Mouse (Mus musculus): ENCODE data around the gene Xk. TPM values are rescaled to one million over a fixed set of nuclear protein-coding genes. Genes with fewer than 3 reads are reported as not detected.

The Xk gene
- polyA plus RNA-seq (2015; fragmentation: Nextera tagmentation; extraction: Ambion mirVana) = 2.3 and 2.4 TPM in 2 replicates

- Histone ChIP-seq H3K4me2 (peak within 1 kb of the TSS; percentile 57), H3K27me3 (peaks cover 6% of the 10 kb centered on the region; the same call in 1 of the 2 replicates), H3K27ac (peak within 1 kb of the TSS; percentile 47), H3K9ac (peak within 1 kb of the TSS; percentile 46), H3K4me3 (peak within 1 kb of the TSS; percentile 56), H3K36me3 (no peaks in the 10 kb centered on the region), H3K4me1 (no peaks in the 10 kb centered on the region), H3K9me3 (no peaks in the 10 kb centered on the region)
- peak; percentile 88 for ATAC-seq (ENCODE audit: borderline replicate concordance, extremely low read depth, low FRiP score, low TSS enrichment)
- 11% methylated on average over 48 of the region's 94 CpGs for WGBS
These were observed at the start of gene Xk for GRCm38 (mm10) chrX:9272460-9273361. TSS of gene Xk (plus strand) at chrX:9272756.

GRCm38 (mm10) chrX:9227105-9227504 is 45.5 kb upstream of the Xk start:
- Histone ChIP-seq H3K27me3 (no peaks in the 10 kb centered on the region), H3K36me3 (no peaks in the 10 kb centered on the region), H3K27ac (no peak overlapping the region), H3K9me3 (no peaks in the 10 kb centered on the region), H3K9ac (no peak overlapping the region), H3K4me2 (no peak overlapping the region), H3K4me3 (no peak overlapping the region), H3K4me1 (no peaks in the 10 kb centered on the region)
- ATAC-seq (ENCODE audit: borderline replicate concordance, extremely low read depth, low FRiP score, low TSS enrichment) = no peak
- WGBS = 64% methylated on average over 2 of the region's 2 CpGs

GRCm38 (mm10) chrX:9240737-9241591 is 31.6 kb upstream of the Xk start:
- no peak for ATAC-seq (ENCODE audit: borderline replicate concordance, extremely low read depth, low FRiP score, low TSS enrichment)
- Histone ChIP-seq H3K9ac (no peak overlapping the region), H3K4me1 (no peaks in the 10 kb centered on the region), H3K9me3 (no peaks in the 10 kb centered on the region), H3K4me3 (no peak overlapping the region), H3K27me3 (no peaks in the 10 kb centered on the region), H3K27ac (no peak overlapping the region), H3K36me3 (no peaks in the 10 kb centered on the region), H3K4me2 (no peak overlapping the region)
- WGBS = 73% methylated on average over 5 of the region's 5 CpGs

- no peaks in the 10 kb centered on the region for H3K4me1 ChIP-seq
- 34% methylated on average over 8 of the region's 8 CpGs for WGBS
- H3K27ac ChIP-seq = no peak overlapping the region
- no peak overlapping the region for H3K9ac ChIP-seq
- ATAC-seq (ENCODE audit: borderline replicate concordance, extremely low read depth, low FRiP score, low TSS enrichment) = no peak
- H3K9me3 ChIP-seq = no peaks in the 10 kb centered on the region
- no peak overlapping the region for H3K4me2 ChIP-seq
- no peak overlapping the region for H3K4me3 ChIP-seq
- H3K36me3 ChIP-seq = no peaks in the 10 kb centered on the region
- no peaks in the 10 kb centered on the region for H3K27me3 ChIP-seq
These were observed 29.1 kb upstream of the Xk start for GRCm38 (mm10) chrX:9243381-9243864.

GRCm38 (mm10) chrX:9244603-9245336 is 27.8 kb upstream of the Xk start:
- Histone ChIP-seq H3K9me3 (no peaks in the 10 kb centered on the region), H3K9ac (no peak overlapping the region), H3K27me3 (no peaks in the 10 kb centered on the region), H3K4me2 (no peak overlapping the region), H3K36me3 (no peaks in the 10 kb centered on the region), H3K27ac (no peak overlapping the region), H3K4me3 (no peak overlapping the region), H3K4me1 (no peaks in the 10 kb centered on the region)
- no peak for ATAC-seq (ENCODE audit: borderline replicate concordance, extremely low read depth, low FRiP score, low TSS enrichment)
- WGBS = 52% methylated on average over 12 of the region's 12 CpGs

GRCm38 (mm10) chrX:9248911-9249310 is 23.6 kb upstream of the Xk start:
- no peak for ATAC-seq (ENCODE audit: borderline replicate concordance, extremely low read depth, low FRiP score, low TSS enrichment)
- H3K4me3 ChIP-seq = no peak overlapping the region
- no peaks in the 10 kb centered on the region for H3K4me1 ChIP-seq
- H3K9me3 ChIP-seq = no peaks in the 10 kb centered on the region
- H3K27me3 ChIP-seq = no peaks in the 10 kb centered on the region
- H3K27ac ChIP-seq = no peak overlapping the region
- no peak overlapping the region for H3K9ac ChIP-seq
- WGBS = 37% methylated on average over 5 of the region's 5 CpGs
- H3K4me2 ChIP-seq = no peak overlapping the region
- H3K36me3 ChIP-seq = no peaks in the 10 kb centered on the region

- Histone ChIP-seq H3K27me3 (no peaks in the 10 kb centered on the region), H3K4me3 (no peak overlapping the region), H3K9me3 (no peaks in the 10 kb centered on the region), H3K36me3 (no peaks in the 10 kb centered on the region), H3K4me1 (no peaks in the 10 kb centered on the region), H3K4me2 (no peak overlapping the region), H3K27ac (no peak overlapping the region), H3K9ac (no peak overlapping the region)
- 76% methylated on average over 10 of the region's 10 CpGs for WGBS
- ATAC-seq (ENCODE audit: borderline replicate concordance, extremely low read depth, low FRiP score, low TSS enrichment) = no peak
These were observed 18.6 kb upstream of the Xk start for GRCm38 (mm10) chrX:9253990-9254389.

GRCm38 (mm10) chrX:9254901-9255300 is 17.7 kb upstream of the Xk start:
- Histone ChIP-seq H3K4me2 (no peak overlapping the region), H3K27ac (no peak overlapping the region)
- ATAC-seq (ENCODE audit: borderline replicate concordance, extremely low read depth, low FRiP score, low TSS enrichment) = no peak

GRCm38 (mm10) chrX:9256766-9257165 is 15.8 kb upstream of the Xk start, which contains the start of gene Gm14862:
TSS of gene Gm14862 (minus strand) at chrX:9256899.
- Histone ChIP-seq H3K27ac (no peak within 1 kb of the TSS), H3K9me3 (no peaks in the 10 kb centered on the region), H3K9ac (no peak within 1 kb of the TSS), H3K4me1 (no peaks in the 10 kb centered on the region), H3K36me3 (no peaks in the 10 kb centered on the region), H3K4me2 (no peak within 1 kb of the TSS), H3K4me3 (no peak within 1 kb of the TSS), H3K27me3 (no peaks in the 10 kb centered on the region)
- 71% methylated on average over 5 of the region's 5 CpGs for WGBS
- ATAC-seq (ENCODE audit: borderline replicate concordance, extremely low read depth, low FRiP score, low TSS enrichment) = no peak

More at GRCm38 (mm10) chrX:9254901-9255300, 17.7 kb upstream of the Xk start:
- H3K4me3 ChIP-seq = no peak overlapping the region
- no peaks in the 10 kb centered on the region for H3K9me3 ChIP-seq
- H3K4me1 ChIP-seq = no peaks in the 10 kb centered on the region
- H3K36me3 ChIP-seq = no peaks in the 10 kb centered on the region
- WGBS = 87% methylated on average over 3 of the region's 3 CpGs
- H3K27me3 ChIP-seq = no peaks in the 10 kb centered on the region
- H3K9ac ChIP-seq = no peak overlapping the region

GRCm38 (mm10) chrX:9257831-9258230 is 14.7 kb upstream of the Xk start:
- no peak for ATAC-seq (ENCODE audit: borderline replicate concordance, extremely low read depth, low FRiP score, low TSS enrichment)
- Histone ChIP-seq H3K36me3 (no peaks in the 10 kb centered on the region), H3K27me3 (no peaks in the 10 kb centered on the region), H3K4me3 (no peak overlapping the region), H3K9ac (no peak overlapping the region), H3K27ac (no peak overlapping the region), H3K4me1 (no peaks in the 10 kb centered on the region), H3K9me3 (no peaks in the 10 kb centered on the region), H3K4me2 (no peak overlapping the region)
- 74% methylated on average over 7 of the region's 7 CpGs for WGBS

GRCm38 (mm10) chrX:9259267-9259666 is 13.3 kb upstream of the Xk start:
- H3K4me3 ChIP-seq = no peak overlapping the region
- H3K4me1 ChIP-seq = no peaks in the 10 kb centered on the region
- no peak overlapping the region for H3K27ac ChIP-seq
- H3K27me3 ChIP-seq = no peaks in the 10 kb centered on the region
- H3K9ac ChIP-seq = no peak overlapping the region
- H3K4me2 ChIP-seq = no peak overlapping the region
- H3K36me3 ChIP-seq = no peaks in the 10 kb centered on the region
- ATAC-seq (ENCODE audit: borderline replicate concordance, extremely low read depth, low FRiP score, low TSS enrichment) = no peak
- WGBS = 65% methylated on average over 1 of the region's 1 CpGs
- no peaks in the 10 kb centered on the region for H3K9me3 ChIP-seq

Data from lung, embryonic 15.5 days (tissue).